Mouse (Mus musculus) myocyte (in vitro differentiated cells): Measurements from ENCODE around the gene Tcam1. TPM values are rescaled to one million over a fixed set of nuclear protein-coding genes. Genes with fewer than 3 reads are reported as not detected.

Experiments used
- H3K27me3 ChIP-seq: one replicate; pipeline ENCODE4 v1.6.1; 2011; ENCODE audit not compliant: control insufficient read depth, insufficient read depth, insufficient read length
- H3K36me3 ChIP-seq: one replicate; pipeline ENCODE4 v1.6.1; 2011; ENCODE audit not compliant: control insufficient read depth, insufficient read depth
- H3K4me2 ChIP-seq: one replicate; pipeline ENCODE4 v1.6.1; 2011; ENCODE audit warnings: low read depth, control low read depth
- H3K4me3 ChIP-seq: one replicate; pipeline ENCODE4 v1.5.1; 2011; ENCODE audit warnings: mild to moderate bottlenecking, control low read depth, moderate library complexity
- H3K79me2 ChIP-seq: one replicate; pipeline ENCODE4 v1.6.1; 2011; ENCODE audit not compliant: control insufficient read depth, insufficient read depth
- H3ac ChIP-seq: one replicate; pipeline ENCODE4 v1.6.1; 2011; ENCODE audit not compliant: control insufficient read depth, insufficient read length
- CEBPB ChIP-seq: IDR thresholded peaks from 2 replicates; pipeline ENCODE4 v1.6.1; 2011; ENCODE audit warnings: mild to moderate bottlenecking, moderate library complexity; ENCODE audit not compliant: poor library complexity, insufficient read depth, severe bottlenecking
- E2F4 ChIP-seq: IDR thresholded peaks from one replicate; pipeline ENCODE4 v1.6.1; 2011; ENCODE audit warnings: mild to moderate bottlenecking, control low read depth, moderate library complexity; ENCODE audit not compliant: insufficient read depth
- MAX ChIP-seq: IDR thresholded peaks from one replicate; pipeline ENCODE4 v1.6.1; 2011; ENCODE audit warnings: low read depth, mild to moderate bottlenecking, control low read depth
- MYOD1 ChIP-seq, 3 experiments: IDR thresholded peaks; one replicate each; pipeline ENCODE4 v1.6.1; 2011; ENCODE audit warnings: control low read depth in 2 of 3, low read depth in 2 of 3, mild to moderate bottlenecking in 2 of 3, moderate library complexity in 1 of 3; ENCODE audit not compliant: insufficient read length in 2 of 3, control insufficient read depth in 1 of 3
- MYOG ChIP-seq, 3 experiments: IDR thresholded peaks; one replicate each; pipeline ENCODE4 v1.6.1; 2011; ENCODE audit warnings: control low read depth in 2 of 3, low read depth in 2 of 3, mild to moderate bottlenecking in 2 of 3; ENCODE audit not compliant: insufficient read length in 2 of 3, control insufficient read depth in 1 of 3, insufficient read depth in 1 of 3
- POLR2A ChIP-seq: IDR thresholded peaks from one replicate; pipeline ENCODE4 v1.6.1; 2011; ENCODE audit warnings: low read depth, mild to moderate bottlenecking, control low read depth, moderate library complexity; ENCODE audit not compliant: insufficient read length
- POLR2AphosphoS2 ChIP-seq: IDR thresholded peaks from one replicate; pipeline ENCODE4 v1.6.1; 2011; ENCODE audit warnings: low read depth, control low read depth; ENCODE audit not compliant: insufficient read length
- REST ChIP-seq: IDR thresholded peaks from one replicate; pipeline ENCODE4 v1.6.1; 2011; ENCODE audit warnings: mild to moderate bottlenecking, control low read depth, moderate library complexity; ENCODE audit not compliant: insufficient read depth, insufficient read length
- SRF ChIP-seq: IDR thresholded peaks from one replicate; pipeline ENCODE4 v1.6.1; 2011; ENCODE audit warnings: low read depth; ENCODE audit not compliant: control insufficient read depth, insufficient read length
- TCF12 ChIP-seq: IDR thresholded peaks from one replicate; pipeline ENCODE4 v1.6.1; 2011; ENCODE audit warnings: mild to moderate bottlenecking, control low read depth; ENCODE audit not compliant: poor library complexity, insufficient read depth, severe bottlenecking
- TCF3 ChIP-seq: IDR thresholded peaks from one replicate; pipeline ENCODE4 v1.6.1; 2011; ENCODE audit warnings: low read depth, control low read depth; ENCODE audit not compliant: insufficient read length
- USF1 ChIP-seq: IDR thresholded peaks from one replicate; pipeline ENCODE4 v1.6.1; 2011; ENCODE audit warnings: low read depth, mild to moderate bottlenecking, control low read depth, moderate library complexity
- polyA plus RNA-seq: library from polyadenylated mRNA; unstranded; fragments of >200 nt; fragmentation: generic; extraction: Trizol; gene quantifications from one replicate; pipeline ENCODE4 v1.2.1, GENCODE M21; 2012; ENCODE audit warnings: missing spikeins

Tcam1 gene
- polyA plus RNA-seq, 1 experiment = 0.11 TPM

DNA sequence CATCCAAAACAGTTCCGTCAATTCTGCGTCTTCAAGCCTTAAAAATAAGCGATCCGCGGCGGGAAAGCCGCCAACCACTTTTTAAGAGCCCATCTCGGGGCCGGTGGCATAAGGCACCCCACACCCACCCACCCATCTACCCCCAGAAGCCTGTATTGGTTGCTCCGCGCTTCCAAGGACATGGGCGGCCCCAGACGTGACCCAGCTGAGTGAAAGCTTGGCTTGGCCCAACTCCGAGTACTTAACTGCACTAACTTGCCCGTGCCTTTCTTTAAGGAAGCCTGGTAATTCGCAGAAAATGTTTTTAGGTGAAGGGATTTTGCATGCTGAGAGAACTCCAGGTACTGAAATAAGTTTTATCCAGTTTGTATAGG, 3.2 kb upstream of the Tcam1 start:
- peak overlapping the region; percentile 88 for H3ac ChIP-seq
- peak overlapping the region; percentile 87 for H3K4me2 ChIP-seq
- TF ChIP-seq SRF (no peak), USF1 (no peak), MYOG (IDR thresholded peaks at IDR 0.05; ENCODE audit: control insufficient read depth in 1 of 3, insufficient read depth in 1 of 3, insufficient read length in 2 of 3, low read depth in 2 of 3) (no peak), E2F4 (no peak), MAX (no peak), TCF3 (no peak), POLR2A (no peak), TCF12 (no peak), POLR2AphosphoS2 (no peak), MYOD1 (IDR thresholded peaks at IDR 0.05; ENCODE audit: control insufficient read depth in 1 of 3, insufficient read length in 2 of 3, low read depth in 2 of 3) (no peak), REST (no peak), CEBPB (no peak)
- no peaks in the 10 kb centered on the region for H3K27me3 ChIP-seq
- peak overlapping the region; percentile 60 for H3K4me3 ChIP-seq
- peaks cover 36% of the 10 kb centered on the region for H3K79me2 ChIP-seq
- no peaks in the 10 kb centered on the region for H3K36me3 ChIP-seq

DNA sequence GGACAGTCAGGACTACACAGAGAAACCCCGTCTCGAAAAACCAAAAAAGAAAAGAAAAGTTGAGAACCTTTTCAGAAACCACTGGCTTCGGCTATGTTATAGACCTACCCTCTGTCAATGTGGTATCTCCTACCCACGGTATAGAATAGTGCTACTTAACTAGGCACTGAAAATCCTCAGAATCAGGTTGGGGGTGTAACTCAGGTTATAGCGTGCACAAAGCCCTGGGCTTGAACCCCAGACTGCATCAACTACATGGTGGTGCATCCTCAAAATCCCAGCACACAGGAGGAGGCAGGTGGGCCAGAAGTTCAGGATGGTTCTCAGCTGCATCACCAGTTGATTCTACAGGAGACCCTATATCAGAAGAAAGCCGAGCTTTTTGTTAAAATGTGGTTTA, 2.7 kb upstream of the Tcam1 start:
- Histone ChIP-seq H3ac (no peak overlapping the region), H3K79me2 (peaks cover 33% of the 10 kb centered on the region), H3K4me3 (peak overlapping the region; percentile 60), H3K36me3 (no peaks in the 10 kb centered on the region), H3K4me2 (peak overlapping the region; percentile 87), H3K27me3 (no peaks in the 10 kb centered on the region)
- TF ChIP-seq E2F4 (no peak), MYOG (IDR thresholded peaks at IDR 0.05; ENCODE audit: control insufficient read depth in 1 of 3, insufficient read depth in 1 of 3, insufficient read length in 2 of 3, low read depth in 2 of 3) (no peak), MYOD1 (IDR thresholded peaks at IDR 0.05; ENCODE audit: control insufficient read depth in 1 of 3, insufficient read length in 2 of 3, low read depth in 2 of 3) (no peak), TCF12 (no peak), POLR2A (no peak), SRF (no peak), TCF3 (no peak), USF1 (no peak), REST (no peak), POLR2AphosphoS2 (no peak), CEBPB (no peak), MAX (no peak)

- no peaks in the 10 kb centered on the region for H3K27me3 ChIP-seq
- H3K36me3 ChIP-seq = no peaks in the 10 kb centered on the region
- no peak for TF ChIP-seq TCF3
- TF ChIP-seq MYOG (IDR thresholded peaks at IDR 0.05; ENCODE audit: control insufficient read depth in 1 of 3, insufficient read depth in 1 of 3, insufficient read length in 2 of 3, low read depth in 2 of 3) = no peak
- no peak for TF ChIP-seq TCF12
- TF ChIP-seq SRF = no peak
- TF ChIP-seq E2F4 = no peak
- TF ChIP-seq CEBPB = no peak
- no peak for TF ChIP-seq POLR2A
- TF ChIP-seq MAX = no peak
- no peak for TF ChIP-seq MYOD1 (IDR thresholded peaks at IDR 0.05; ENCODE audit: control insufficient read depth in 1 of 3, insufficient read length in 2 of 3, low read depth in 2 of 3)
- no peak for TF ChIP-seq REST
- no peak overlapping the region for H3K4me2 ChIP-seq
- H3ac ChIP-seq = no peak overlapping the region
- H3K4me3 ChIP-seq = no peak overlapping the region
- peaks cover 27% of the 10 kb centered on the region for H3K79me2 ChIP-seq
Measured at GRCm38 (mm10) chr11:106274374-106274773, 2.1 kb upstream of the Tcam1 start.

GRCm38 (mm10) chr11:106274971-106275411, 1.5 kb upstream of the Tcam1 start:
- TF ChIP-seq POLR2AphosphoS2 (no peak), MAX (no peak), TCF3 (no peak), REST (no peak), MYOD1 (IDR thresholded peaks at IDR 0.05; ENCODE audit: control insufficient read depth in 1 of 3, insufficient read length in 2 of 3, low read depth in 2 of 3) (no peak), TCF12 (no peak), POLR2A (no peak), CEBPB (no peak), E2F4 (no peak), USF1 (no peak), SRF (no peak)
- H3ac ChIP-seq = no peak overlapping the region
- H3K36me3 ChIP-seq = no peaks in the 10 kb centered on the region
- H3K79me2 ChIP-seq = peaks cover 23% of the 10 kb centered on the region
- no peak overlapping the region for H3K4me3 ChIP-seq
- no peak overlapping the region for H3K4me2 ChIP-seq
- H3K27me3 ChIP-seq = no peaks in the 10 kb centered on the region

- Histone ChIP-seq H3ac (no peak overlapping the region), H3K79me2 (no peaks in the 10 kb centered on the region), H3K27me3 (no peaks in the 10 kb centered on the region), H3K36me3 (no peaks in the 10 kb centered on the region), H3K4me2 (no peak overlapping the region), H3K4me3 (no peak overlapping the region)
- TF ChIP-seq CEBPB (peak; percentile 35; the same call in 1 of the 2 replicates), TCF3 (no peak)
Measured at GRCm38 (mm10) chr11:106282452-106282851, 6.0 kb downstream of the Tcam1 start.
